Mouse (Mus musculus) intestine, embryonic 16.5 days (tissue): Measurements from ENCODE around the gene Ctcfl. TPM values are rescaled to one million over a fixed set of nuclear protein-coding genes. Genes with fewer than 3 reads are reported as not detected.

ENCODE experiments used
- ATAC-seq: fragments of 200-750 bp; cut with Nextera tagmentation; 2 replicates; pipeline ENCODE4 v1.8.0; 2017; ENCODE audit warnings: moderate TSS enrichment, moderate library complexity
- H3K27ac ChIP-seq: fragments of 300-500 bp; sonication (generic); 2 replicates; pipeline ENCODE4 v1.5.1; 2014; ENCODE audit warnings: mild to moderate bottlenecking, low read length
- H3K27me3 ChIP-seq: fragments of 300-500 bp; sonication (generic); replicated peaks from 2 replicates; pipeline ENCODE4 v1.6.1; 2014; ENCODE audit warnings: low read length, control low read depth, mixed read lengths; ENCODE audit not compliant: control insufficient read depth, insufficient read depth
- H3K36me3 ChIP-seq: fragments of 300-500 bp; sonication (generic); 2 replicates; pipeline ENCODE4 v1.6.1; 2014; ENCODE audit warnings: low read length, control low read depth; ENCODE audit not compliant: control insufficient read depth, insufficient read depth
- H3K4me1 ChIP-seq: fragments of 300-500 bp; sonication (generic); 2 replicates; pipeline ENCODE4 v1.6.1; 2014; ENCODE audit warnings: low read length, control low read depth, mixed read lengths; ENCODE audit not compliant: control insufficient read depth, insufficient read depth
- H3K4me2 ChIP-seq: fragments of 300-500 bp; sonication (generic); 2 replicates; pipeline ENCODE4 v1.6.1; 2014; ENCODE audit warnings: low read depth, low read length, control low read depth
- H3K4me3 ChIP-seq: fragments of 300-500 bp; sonication (generic); 2 replicates; pipeline ENCODE4 v1.5.1; 2014; ENCODE audit warnings: mild to moderate bottlenecking, low read length
- H3K9ac ChIP-seq: fragments of 300-500 bp; sonication (generic); 2 replicates; pipeline ENCODE4 v1.6.1; 2014; ENCODE audit warnings: low read depth, low read length
- H3K9me3 ChIP-seq: fragments of 300-500 bp; sonication (generic); 2 replicates; pipeline ENCODE4 v1.6.1; 2016; ENCODE audit warnings: low read length, control low read depth; ENCODE audit not compliant: control insufficient read depth
- WGBS: fragments of 180-500 bp; shearing (Covaris S2); extraction: QIAGEN DNeasy Blood & Tissue Kit; methylation state at CpG from one replicate; pipeline ENCODE4 v1.1.7; 2014; 5-methylcytosine and 5-hydroxymethylcytosine counted together
- polyA plus RNA-seq: library from polyadenylated mRNA; unstranded; fragments of >200 nt; fragmentation: Nextera tagmentation; extraction: Ambion mirVana; gene quantifications from 2 replicates; pipeline ENCODE4 v1.2.1, GENCODE M21; 2015

Gene Ctcfl
- polyA plus RNA-seq, 1 experiment from 2014 or later = 0.22 TPM

- no peaks in the 10 kb centered on the region for H3K27me3 ChIP-seq
- no peak overlapping the region for H3K27ac ChIP-seq
- no peak overlapping the region for H3K9ac ChIP-seq
- H3K9me3 ChIP-seq = no peaks in the 10 kb centered on the region
- H3K4me2 ChIP-seq = no peak overlapping the region
- 96% methylated on average over 4 of the region's 4 CpGs for WGBS
- ATAC-seq = no peak
- H3K4me3 ChIP-seq = no peak overlapping the region
- no peaks in the 10 kb centered on the region for H3K36me3 ChIP-seq
- H3K4me1 ChIP-seq = peaks cover 30% of the 10 kb centered on the region
These were observed 38.5 kb upstream of the Ctcfl start for GRCm38 (mm10) chr2:173157871-173158270.

DNA sequence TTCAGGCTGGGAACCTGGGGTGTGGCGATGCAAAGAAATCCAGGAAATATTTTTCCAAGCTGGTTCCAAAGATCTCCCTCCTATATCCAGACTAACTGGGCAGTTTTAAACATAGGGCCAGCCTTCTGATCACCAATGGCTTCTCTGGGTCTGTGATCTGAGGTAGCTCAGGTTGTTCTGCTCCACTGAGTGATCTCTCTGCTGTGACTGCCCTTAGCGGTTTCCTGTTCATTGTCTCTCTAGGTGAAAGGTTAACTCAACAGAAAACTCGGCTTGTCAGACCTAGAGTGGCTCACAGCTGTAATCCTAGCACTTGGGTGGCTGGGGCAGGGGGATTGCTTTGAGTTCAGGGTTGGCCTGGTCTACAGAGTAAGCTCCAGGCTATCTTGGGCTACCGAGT lies 38.1 kb upstream of the Ctcfl start:
- Histone ChIP-seq H3K9ac (0 out of 2 replicates have a peak overlapping the region, but pooled peaks have one; percentile 24), H3K27me3 (no peaks in the 10 kb centered on the region), H3K9me3 (no peaks in the 10 kb centered on the region), H3K27ac (no peak overlapping the region), H3K4me3 (no peak overlapping the region), H3K4me1 (peaks cover 35% of the 10 kb centered on the region), H3K36me3 (no peaks in the 10 kb centered on the region), H3K4me2 (no peak overlapping the region)
- 51% methylated on average over 4 of the region's 4 CpGs for WGBS
- no peak for ATAC-seq

- ATAC-seq = no peak
These were observed 37.6 kb upstream of the Ctcfl start for GRCm38 (mm10) chr2:173156923-173157322.

GRCm38 (mm10) chr2:173155907-173156306 lies 36.6 kb upstream of the Ctcfl start:
- Histone ChIP-seq H3K4me2 (no peak overlapping the region), H3K9me3 (no peaks in the 10 kb centered on the region), H3K27me3 (no peaks in the 10 kb centered on the region), H3K27ac (no peak overlapping the region), H3K4me1 (peaks cover 41% of the 10 kb centered on the region), H3K4me3 (no peak overlapping the region), H3K9ac (no peak overlapping the region), H3K36me3 (no peaks in the 10 kb centered on the region)
- ATAC-seq = no peak
- WGBS = 93% methylated on average over 10 of the region's 10 CpGs

More at GRCm38 (mm10) chr2:173156923-173157322, 37.6 kb upstream of the Ctcfl start:
- Histone ChIP-seq H3K27ac (no peak overlapping the region), H3K4me2 (no peak overlapping the region), H3K9ac (no peak overlapping the region), H3K4me3 (no peak overlapping the region), H3K4me1 (peaks cover 38% of the 10 kb centered on the region), H3K36me3 (no peaks in the 10 kb centered on the region), H3K27me3 (no peaks in the 10 kb centered on the region), H3K9me3 (no peaks in the 10 kb centered on the region)
- WGBS = 89% methylated on average over 13 of the region's 13 CpGs

DNA sequence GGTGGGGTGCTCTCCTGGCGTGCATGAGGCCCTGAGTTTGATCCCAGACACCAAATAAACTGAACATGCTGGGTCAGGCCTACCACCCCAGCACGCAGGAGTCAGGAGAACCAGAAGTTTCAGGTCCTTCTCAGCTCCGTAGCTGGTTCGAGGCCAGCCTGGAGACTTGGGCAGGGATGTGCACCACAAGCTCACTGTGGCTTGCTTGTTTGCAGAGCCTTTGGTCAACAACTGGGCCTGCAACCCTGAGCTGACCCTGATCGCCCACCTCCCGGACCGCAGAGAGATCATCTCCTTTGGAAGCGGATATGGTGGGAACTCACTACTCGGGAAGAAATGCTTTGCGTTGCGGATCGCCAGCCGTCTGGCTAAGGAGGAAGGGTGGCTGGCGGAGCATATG lies 35.6 kb upstream of the Ctcfl start:
- 93% methylated on average over 14 of the region's 14 CpGs for WGBS
- no peak overlapping the region for H3K4me3 ChIP-seq
- H3K27ac ChIP-seq = no peak overlapping the region
- ATAC-seq = no peak
- H3K36me3 ChIP-seq = no peaks in the 10 kb centered on the region
- H3K9ac ChIP-seq = no peak overlapping the region
- no peak overlapping the region for H3K4me2 ChIP-seq
- H3K9me3 ChIP-seq = no peaks in the 10 kb centered on the region
- peaks cover 40% of the 10 kb centered on the region for H3K4me1 ChIP-seq
- no peaks in the 10 kb centered on the region for H3K27me3 ChIP-seq

DNA sequence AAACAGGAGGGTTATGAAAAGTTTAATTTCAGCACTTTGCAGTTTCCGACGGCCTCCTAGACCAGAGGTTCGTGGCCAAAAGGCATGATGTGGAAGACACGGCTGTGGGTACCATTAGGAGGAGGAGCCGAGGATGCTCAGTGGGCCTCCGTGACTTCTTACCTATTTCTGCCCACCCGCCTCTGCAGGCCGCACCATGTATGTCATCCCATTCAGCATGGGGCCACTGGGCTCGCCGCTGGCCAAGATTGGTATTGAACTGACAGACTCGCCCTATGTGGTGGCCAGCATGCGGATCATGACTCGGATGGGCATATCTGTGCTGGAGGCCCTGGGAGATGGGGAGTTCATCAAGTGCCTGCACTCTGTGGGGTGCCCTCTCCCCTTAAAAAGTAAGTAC lies 35.2 kb upstream of the Ctcfl start:
- no peaks in the 10 kb centered on the region for H3K27me3 ChIP-seq
- H3K9ac ChIP-seq = no peak overlapping the region
- no peak overlapping the region for H3K4me3 ChIP-seq
- H3K4me2 ChIP-seq = peak overlapping the region; percentile 28; the same call in 1 of the 2 replicates
- no peak overlapping the region for H3K27ac ChIP-seq
- no peak for ATAC-seq
- no peaks in the 10 kb centered on the region for H3K36me3 ChIP-seq
- no peaks in the 10 kb centered on the region for H3K9me3 ChIP-seq
- peaks cover 38% of the 10 kb centered on the region for H3K4me1 ChIP-seq
- WGBS = 93% methylated on average over 13 of the region's 13 CpGs

- Histone ChIP-seq H3K9ac (peak overlapping the region; percentile 56), H3K36me3 (no peaks in the 10 kb centered on the region), H3K9me3 (no peaks in the 10 kb centered on the region), H3K4me3 (peak overlapping the region; percentile 31), H3K4me2 (peak overlapping the region; percentile 28), H3K27me3 (no peaks in the 10 kb centered on the region), H3K27ac (peak overlapping the region; percentile 75), H3K4me1 (peaks cover 33% of the 10 kb centered on the region)
- peak; percentile 3 for ATAC-seq
- whole genome bisulfite sequencing = 79% methylated on average over 10 of the region's 10 CpGs
These were observed 33.9 kb upstream of the Ctcfl start for GRCm38 (mm10) chr2:173153266-173153665.

DNA sequence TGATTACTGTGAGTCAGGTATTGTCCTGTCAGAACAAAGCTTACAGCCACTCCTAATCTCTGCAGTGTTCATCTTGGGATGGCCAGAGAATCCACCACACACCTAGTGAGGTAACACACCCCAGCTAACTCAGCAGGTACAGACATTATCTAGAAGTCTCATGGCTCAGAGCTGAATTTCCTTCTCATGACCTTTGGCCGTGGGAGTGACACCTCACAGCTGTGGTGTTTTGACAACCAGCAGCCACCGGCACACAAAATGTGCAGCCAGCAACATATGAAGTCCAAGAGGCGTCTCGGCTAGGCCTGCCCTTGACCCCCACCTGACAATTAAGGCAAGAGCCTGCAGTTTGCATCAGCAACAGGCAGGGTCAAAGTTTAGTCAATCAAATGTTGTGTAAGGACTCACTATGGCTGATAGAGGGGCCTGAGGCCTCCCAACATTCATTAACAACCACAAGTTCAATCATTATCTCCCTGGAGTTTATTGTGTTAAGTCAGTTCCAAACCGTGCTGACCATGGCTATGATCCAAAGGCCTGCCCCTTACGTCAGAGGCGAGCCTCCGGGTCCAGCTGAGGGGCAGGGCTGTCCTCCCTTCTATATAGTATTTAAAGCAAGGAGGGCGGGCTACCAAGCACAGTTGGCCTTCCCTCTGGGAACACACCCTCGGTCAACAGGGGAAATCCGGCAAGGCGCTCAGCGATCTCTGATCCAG lies 33.3 kb upstream of the Ctcfl start, which contains the start of gene Pck1:
Pck1 (plus strand) TSS at position 613 of the 716 bp plus-strand sequence.
- Histone ChIP-seq H3K4me2 (peak within 1 kb of the TSS; percentile 28), H3K9ac (peak within 1 kb of the TSS; percentile 56), H3K27me3 (no peaks in the 10 kb centered on the region), H3K36me3 (no peaks in the 10 kb centered on the region), H3K4me1 (peaks cover 33% of the 10 kb centered on the region), H3K27ac (peak within 1 kb of the TSS; percentile 75), H3K4me3 (peak within 1 kb of the TSS; percentile 31), H3K9me3 (no peaks in the 10 kb centered on the region)
- peak; percentile 93 for ATAC-seq
- 50% methylated on average over 13 of the region's 13 CpGs for WGBS

GRCm38 (mm10) chr2:173151784-173152284 lies 32.5 kb upstream of the Ctcfl start:
- Histone ChIP-seq H3K4me2 (no peak overlapping the region), H3K4me1 (peaks cover 29% of the 10 kb centered on the region), H3K27me3 (no peaks in the 10 kb centered on the region), H3K9ac (peak overlapping the region; percentile 37), H3K4me3 (no peak overlapping the region), H3K27ac (peak overlapping the region; percentile 75), H3K9me3 (no peaks in the 10 kb centered on the region), H3K36me3 (no peaks in the 10 kb centered on the region)
- peak; percentile 6 for ATAC-seq
- WGBS = 80% methylated on average over 7 of the region's 7 CpGs
